Mouse (Mus musculus) liver, embryonic 14.5 days (tissue): ENCODE data around the gene Ush2a. TPM values are rescaled to one million over a fixed set of nuclear protein-coding genes. Genes with fewer than 3 reads are reported as not detected.

ENCODE experiments used
- ATAC-seq: fragments of 200-750 bp; cut with Nextera tagmentation; 2 replicates; pipeline ENCODE4 v1.8.0; 2017; ENCODE audit warnings: moderate number of reproducible peaks, mild to moderate bottlenecking, moderate library complexity; ENCODE audit not compliant: insufficient read depth
- DNase-seq, 3 experiments: peaks; one replicate each; pipeline ENCODE4 v3.0.0-alpha.2; 2012 to 2013; ENCODE audit warnings: low read depth in 3 of 3, low spot score in 3 of 3
- H3K27ac ChIP-seq: fragments of 300-500 bp; sonication (generic); 2 replicates; pipeline ENCODE4 v1.5.1; 2014; ENCODE audit warnings: moderate library complexity, mild to moderate bottlenecking, control low read depth, inconsistent platforms
- H3K27me3 ChIP-seq: fragments of 300-500 bp; sonication (generic); 2 replicates; pipeline ENCODE4 v1.6.1; 2014; ENCODE audit warnings: mild to moderate bottlenecking, low read length, moderate library complexity; ENCODE audit not compliant: control insufficient read depth, insufficient read depth
- H3K36me3 ChIP-seq: fragments of 300-500 bp; sonication (generic); replicated peaks from 2 replicates; pipeline ENCODE4 v1.6.1; 2014; ENCODE audit warnings: low read depth; ENCODE audit not compliant: control insufficient read depth, insufficient read depth
- H3K4me1 ChIP-seq, 2 experiments: fragments of 200-500 bp in 1 of 2; fragments of 300-500 bp in 1 of 2; sonication (generic) in 1 of 2; replicated peaks; 2 replicates each; pipeline ENCODE4 v1.6.1; 2012 to 2014; ENCODE audit warnings: antibody characterized with exemption in 1 of 2, inconsistent platforms in 1 of 2, low read length in 1 of 2; ENCODE audit not compliant: control insufficient read depth in 2 of 2, insufficient read depth in 2 of 2
- H3K4me2 ChIP-seq: fragments of 300-500 bp; sonication (generic); 2 replicates; pipeline ENCODE4 v1.6.1; 2014; ENCODE audit warnings: low read depth, mild to moderate bottlenecking, control low read depth, moderate library complexity
- H3K4me3 ChIP-seq, 2 experiments: fragments of 200-500 bp in 1 of 2; fragments of 300-500 bp in 1 of 2; sonication (generic) in 1 of 2; 2 replicates each; pipeline ENCODE4 v1.5.1; 2012 to 2014; ENCODE audit warnings: low read depth in 2 of 2, low read length in 2 of 2, mild to moderate bottlenecking in 2 of 2, control low read depth in 1 of 2, inconsistent platforms in 1 of 2, moderate library complexity in 1 of 2; ENCODE audit not compliant: insufficient read depth in 1 of 2
- H3K9ac ChIP-seq: fragments of 300-500 bp; sonication (generic); replicated peaks from 2 replicates; pipeline ENCODE4 v1.6.1; 2014; ENCODE audit warnings: mild to moderate bottlenecking, control low read depth, moderate library complexity
- H3K9me3 ChIP-seq: fragments of 300-500 bp; sonication (generic); 2 replicates; pipeline ENCODE4 v1.6.1; 2016; ENCODE audit warnings: low read length, mixed read lengths; ENCODE audit not compliant: control insufficient read depth
- CTCF ChIP-seq: IDR thresholded peaks from 2 replicates; pipeline ENCODE4 v1.5.1; 2016; ENCODE audit warnings: antibody characterized with exemption, low read depth, control low read depth
- EP300 ChIP-seq: IDR thresholded peaks from 2 replicates; pipeline ENCODE4 v1.6.1; 2016; ENCODE audit warnings: antibody characterized with exemption, low read depth
- WGBS: fragments of 180-500 bp; shearing (Covaris S2); extraction: QIAGEN DNeasy Blood & Tissue Kit; methylation state at CpG from one replicate; pipeline ENCODE4 v1.1.7; 2014; ENCODE audit not compliant: insufficient replicate concordance; 5-methylcytosine and 5-hydroxymethylcytosine counted together
- polyA plus RNA-seq, 2 experiments: library from polyadenylated mRNA; depleted of rRNA in 1 of 2; stranded (reverse) in 1 of 2; unstranded in 1 of 2; fragments of >200 nt; fragmentation: Nextera tagmentation in 1 of 2; extraction: Ambion mirVana in 1 of 2; gene quantifications; 2 replicates each; pipeline versions ENCODE4 v1.2.1 to v1.2.3; 2012 to 2014

Gene Ush2a
- polyA plus RNA-seq, 2 experiments: 0.02 TPM; not detected in 1

DNA sequence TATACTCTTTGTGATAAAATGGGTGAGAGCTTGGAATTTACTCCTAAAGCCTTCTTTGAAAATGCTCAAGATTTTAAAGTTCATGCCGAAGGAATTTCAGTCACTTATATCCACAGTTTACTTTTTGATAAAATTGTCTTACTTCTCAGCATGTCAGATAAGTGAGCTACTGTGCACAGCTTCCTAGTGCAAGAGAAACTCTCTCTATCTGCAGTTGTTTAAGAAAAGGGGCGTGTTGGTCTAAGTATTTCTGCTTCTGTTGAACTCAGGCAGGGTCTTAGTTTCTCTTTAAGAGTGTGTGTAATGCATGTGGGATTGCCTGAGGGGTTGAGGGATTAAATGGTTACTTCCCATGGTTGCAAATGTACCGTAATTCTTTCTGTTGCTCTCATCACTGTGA, 381.3 kb downstream of the Ush2a start:
- DNase-seq: no peak
- WGBS: 55% methylated on average over 3 of the region's 3 CpGs
- TF ChIP-seq CTCF: no peak
- TF ChIP-seq EP300: no peak
- Histone ChIP-seq H3K27me3 (no peaks in the 10 kb centered on the region), H3K9me3 (no peaks in the 10 kb centered on the region), H3K4me1 (no peaks in the 10 kb centered on the region), H3K36me3 (no peaks in the 10 kb centered on the region), H3K4me3 (no peak overlapping the region), H3K27ac (no peak overlapping the region), H3K4me2 (no peak overlapping the region), H3K9ac (no peak overlapping the region)
- ATAC-seq: no peak

DNA sequence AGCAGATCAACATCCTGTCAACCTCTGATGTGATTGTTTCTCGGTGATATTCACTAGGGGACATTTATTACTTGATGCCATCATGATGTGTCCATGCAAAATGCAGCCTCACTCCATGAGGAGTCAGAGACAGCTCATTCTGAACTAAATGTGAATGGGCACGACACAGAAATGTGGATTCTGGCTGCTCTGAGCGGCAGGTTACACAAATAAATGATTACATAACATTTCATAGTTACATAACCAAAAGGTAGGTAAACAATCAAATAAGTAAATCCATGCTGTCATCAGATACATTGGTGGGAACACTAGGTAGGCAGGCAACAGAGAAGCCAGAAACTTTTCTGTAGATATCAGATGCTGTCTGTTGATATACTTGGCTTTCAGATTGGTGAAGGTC, 391.2 kb downstream of the Ush2a start:
- no peak for TF ChIP-seq CTCF
- no peaks in the 10 kb centered on the region for H3K36me3 ChIP-seq
- H3K4me3 ChIP-seq: no peak overlapping the region
- DNase-seq: no peak
- H3K9me3 ChIP-seq: no peaks in the 10 kb centered on the region
- no peak overlapping the region for H3K4me2 ChIP-seq
- no peaks in the 10 kb centered on the region for H3K27me3 ChIP-seq
- ATAC-seq: no peak
- 54% methylated on average over 3 of the region's 3 CpGs for WGBS
- no peak overlapping the region for H3K9ac ChIP-seq
- H3K4me1 ChIP-seq: no peaks in the 10 kb centered on the region
- no peak overlapping the region for H3K27ac ChIP-seq

DNA sequence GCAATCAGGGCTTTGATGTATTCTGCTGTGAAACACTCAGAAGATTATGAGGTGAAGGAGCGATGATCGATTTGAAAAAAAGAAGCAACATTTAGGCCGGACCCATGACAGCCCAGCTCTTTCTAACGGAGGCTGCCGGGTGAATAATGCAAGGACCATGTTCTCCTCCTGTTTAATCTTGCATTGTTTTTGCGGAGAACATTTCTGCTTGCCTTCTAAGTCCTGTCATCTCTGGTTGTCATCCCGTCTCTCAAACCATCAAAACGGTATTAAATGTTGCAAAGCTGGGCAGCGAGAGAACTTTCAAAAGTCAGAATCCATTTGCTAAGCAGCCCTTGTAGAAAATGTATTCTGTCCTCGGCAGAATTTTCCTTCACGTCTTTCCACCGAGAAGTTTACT, 394.3 kb downstream of the Ush2a start:
- WGBS: 75% methylated on average over 12 of the region's 12 CpGs
- Histone ChIP-seq H3K4me1 (no peaks in the 10 kb centered on the region), H3K27ac (no peak overlapping the region), H3K36me3 (no peaks in the 10 kb centered on the region), H3K27me3 (no peaks in the 10 kb centered on the region), H3K9me3 (no peaks in the 10 kb centered on the region), H3K4me2 (no peak overlapping the region), H3K9ac (no peak overlapping the region), H3K4me3 (no peak overlapping the region)
- ATAC-seq: no peak
- TF ChIP-seq CTCF: no peak
- no peak for DNase-seq

DNA sequence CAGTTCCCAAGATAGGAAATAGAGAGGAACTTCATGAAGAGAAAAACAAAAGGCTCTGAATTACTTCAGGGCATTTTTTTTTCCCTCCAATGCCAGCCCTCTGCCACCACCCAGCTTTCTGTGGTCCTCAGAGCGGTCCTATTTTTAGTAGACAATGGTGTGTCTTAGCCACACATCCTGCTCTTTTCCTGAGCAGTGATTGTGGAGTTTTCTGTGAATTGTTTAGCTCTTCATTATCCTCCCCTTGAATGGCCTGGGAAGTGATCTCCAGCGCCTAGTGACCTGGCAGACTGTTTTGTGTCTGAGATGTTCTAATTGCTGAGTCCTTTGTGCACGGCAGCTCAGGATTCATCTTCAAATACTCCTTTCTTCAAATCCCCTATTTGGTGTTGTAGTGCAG, 397.3 kb downstream of the Ush2a start:
- Histone ChIP-seq H3K27me3 (no peaks in the 10 kb centered on the region), H3K9me3 (no peaks in the 10 kb centered on the region), H3K9ac (no peak overlapping the region), H3K27ac (no peak overlapping the region), H3K4me2 (no peak overlapping the region), H3K4me3 (no peak overlapping the region), H3K4me1 (no peaks in the 10 kb centered on the region), H3K36me3 (no peaks in the 10 kb centered on the region)
- TF ChIP-seq CTCF: no peak
- 20% methylated on average over 3 of the region's 3 CpGs for WGBS
- DNase-seq: no peak
- no peak for ATAC-seq

DNA sequence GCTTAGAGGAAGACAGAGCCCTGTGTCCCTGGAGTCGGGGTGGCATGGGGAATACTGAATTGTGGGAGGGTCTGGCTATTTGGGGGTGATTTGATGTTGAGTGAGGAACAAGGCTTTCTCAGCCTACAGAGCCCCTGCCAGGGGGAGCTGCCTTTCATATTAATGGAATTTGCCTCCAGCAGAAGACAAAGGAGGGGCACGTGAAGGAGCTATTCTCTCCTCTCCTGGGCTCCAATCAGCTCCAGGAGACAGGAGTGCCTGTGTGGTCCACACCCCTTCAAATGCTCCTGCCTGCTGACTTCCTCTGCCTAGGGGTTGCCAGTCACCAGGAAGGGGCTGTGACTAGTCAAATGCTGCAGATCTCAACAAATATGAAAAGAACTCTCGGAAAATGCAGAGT, 398.5 kb downstream of the Ush2a start:
- H3K9ac ChIP-seq: no peak overlapping the region
- no peak overlapping the region for H3K4me2 ChIP-seq
- H3K27me3 ChIP-seq: no peaks in the 10 kb centered on the region
- no peaks in the 10 kb centered on the region for H3K9me3 ChIP-seq
- H3K36me3 ChIP-seq: no peaks in the 10 kb centered on the region
- H3K4me3 ChIP-seq: no peak overlapping the region
- no peak overlapping the region for H3K27ac ChIP-seq
- WGBS: 13% methylated on average over 3 of the region's 3 CpGs
- ATAC-seq: no peak
- DNase-seq: no peak
- no peak for TF ChIP-seq EP300
- no peak for TF ChIP-seq CTCF
- no peaks in the 10 kb centered on the region for H3K4me1 ChIP-seq

DNA sequence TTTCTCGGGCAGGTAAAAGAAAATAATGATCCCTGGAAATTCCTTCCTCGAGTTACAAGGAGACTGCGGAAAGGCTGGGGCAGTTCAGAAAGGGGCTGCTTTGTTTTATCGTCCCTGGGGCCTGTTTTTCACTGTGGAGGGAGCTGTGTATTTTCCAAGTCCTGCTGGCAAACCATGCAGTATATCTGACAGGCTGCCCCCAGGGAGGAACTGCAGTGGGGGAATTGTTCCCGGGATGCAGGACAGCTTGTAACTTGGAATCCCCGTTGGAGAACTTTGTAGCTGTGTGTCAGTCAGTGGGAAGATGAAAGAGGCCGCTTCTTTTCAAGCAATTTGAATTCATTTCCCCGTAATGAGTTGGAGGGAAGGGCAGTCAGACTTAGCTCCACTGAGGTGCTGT, 399.1 kb downstream of the Ush2a start:
- Histone ChIP-seq H3K4me1 (no peaks in the 10 kb centered on the region), H3K27ac (no peak overlapping the region), H3K4me2 (no peak overlapping the region), H3K27me3 (no peaks in the 10 kb centered on the region), H3K4me3 (no peak overlapping the region), H3K9ac (no peak overlapping the region), H3K9me3 (no peaks in the 10 kb centered on the region), H3K36me3 (no peaks in the 10 kb centered on the region)
- DNase-seq (no peak), ATAC-seq (no peak)
- TF ChIP-seq EP300: no peak
- no peak for TF ChIP-seq CTCF
- 10% methylated on average over 8 of the region's 8 CpGs for WGBS
